Mouse (Mus musculus) liver, embryonic 14.5 days (tissue): Measurements from ENCODE around the gene Gga1. TPM values are rescaled to one million over a fixed set of nuclear protein-coding genes. Genes with fewer than 3 reads are reported as not detected.

Source experiments
- ATAC-seq: fragments of 200-750 bp; cut with Nextera tagmentation; 2 replicates; pipeline ENCODE4 v1.8.0; 2017; ENCODE audit warnings: moderate number of reproducible peaks, mild to moderate bottlenecking, moderate library complexity; ENCODE audit not compliant: insufficient read depth
- DNase-seq, 3 experiments: peaks; one replicate each; pipeline ENCODE4 v3.0.0-alpha.2; 2012 to 2013; ENCODE audit warnings: low read depth in 3 of 3, low spot score in 3 of 3
- H3K27ac ChIP-seq: fragments of 300-500 bp; sonication (generic); 2 replicates; pipeline ENCODE4 v1.5.1; 2014; ENCODE audit warnings: moderate library complexity, mild to moderate bottlenecking, control low read depth, inconsistent platforms
- H3K27me3 ChIP-seq: fragments of 300-500 bp; sonication (generic); 2 replicates; pipeline ENCODE4 v1.6.1; 2014; ENCODE audit warnings: mild to moderate bottlenecking, low read length, moderate library complexity; ENCODE audit not compliant: control insufficient read depth, insufficient read depth
- H3K36me3 ChIP-seq: fragments of 300-500 bp; sonication (generic); replicated peaks from 2 replicates; pipeline ENCODE4 v1.6.1; 2014; ENCODE audit warnings: low read depth; ENCODE audit not compliant: control insufficient read depth, insufficient read depth
- H3K4me1 ChIP-seq, 2 experiments: fragments of 200-500 bp in 1 of 2; fragments of 300-500 bp in 1 of 2; sonication (generic) in 1 of 2; replicated peaks; 2 replicates each; pipeline ENCODE4 v1.6.1; 2012 to 2014; ENCODE audit warnings: antibody characterized with exemption in 1 of 2, inconsistent platforms in 1 of 2, low read length in 1 of 2; ENCODE audit not compliant: control insufficient read depth in 2 of 2, insufficient read depth in 2 of 2
- H3K4me2 ChIP-seq: fragments of 300-500 bp; sonication (generic); 2 replicates; pipeline ENCODE4 v1.6.1; 2014; ENCODE audit warnings: low read depth, mild to moderate bottlenecking, control low read depth, moderate library complexity
- H3K4me3 ChIP-seq, 2 experiments: fragments of 200-500 bp in 1 of 2; fragments of 300-500 bp in 1 of 2; sonication (generic) in 1 of 2; 2 replicates each; pipeline ENCODE4 v1.5.1; 2012 to 2014; ENCODE audit warnings: low read depth in 2 of 2, low read length in 2 of 2, mild to moderate bottlenecking in 2 of 2, control low read depth in 1 of 2, inconsistent platforms in 1 of 2, moderate library complexity in 1 of 2; ENCODE audit not compliant: insufficient read depth in 1 of 2
- H3K9ac ChIP-seq: fragments of 300-500 bp; sonication (generic); replicated peaks from 2 replicates; pipeline ENCODE4 v1.6.1; 2014; ENCODE audit warnings: mild to moderate bottlenecking, control low read depth, moderate library complexity
- H3K9me3 ChIP-seq: fragments of 300-500 bp; sonication (generic); 2 replicates; pipeline ENCODE4 v1.6.1; 2016; ENCODE audit warnings: low read length, mixed read lengths; ENCODE audit not compliant: control insufficient read depth
- CTCF ChIP-seq: IDR thresholded peaks from 2 replicates; pipeline ENCODE4 v1.5.1; 2016; ENCODE audit warnings: antibody characterized with exemption, low read depth, control low read depth
- EP300 ChIP-seq: IDR thresholded peaks from 2 replicates; pipeline ENCODE4 v1.6.1; 2016; ENCODE audit warnings: antibody characterized with exemption, low read depth
- WGBS: fragments of 180-500 bp; shearing (Covaris S2); extraction: QIAGEN DNeasy Blood & Tissue Kit; methylation state at CpG from one replicate; pipeline ENCODE4 v1.1.7; 2014; ENCODE audit not compliant: insufficient replicate concordance; 5-methylcytosine and 5-hydroxymethylcytosine counted together
- polyA plus RNA-seq, 2 experiments: library from polyadenylated mRNA; depleted of rRNA in 1 of 2; stranded (reverse) in 1 of 2; unstranded in 1 of 2; fragments of >200 nt; fragmentation: Nextera tagmentation in 1 of 2; extraction: Ambion mirVana in 1 of 2; gene quantifications; 2 replicates each; pipeline versions ENCODE4 v1.2.1 to v1.2.3; 2012 to 2014

The Gga1 gene
- polyA plus RNA-seq, 2 experiments = 13.6 to 16.6 TPM

DNA sequence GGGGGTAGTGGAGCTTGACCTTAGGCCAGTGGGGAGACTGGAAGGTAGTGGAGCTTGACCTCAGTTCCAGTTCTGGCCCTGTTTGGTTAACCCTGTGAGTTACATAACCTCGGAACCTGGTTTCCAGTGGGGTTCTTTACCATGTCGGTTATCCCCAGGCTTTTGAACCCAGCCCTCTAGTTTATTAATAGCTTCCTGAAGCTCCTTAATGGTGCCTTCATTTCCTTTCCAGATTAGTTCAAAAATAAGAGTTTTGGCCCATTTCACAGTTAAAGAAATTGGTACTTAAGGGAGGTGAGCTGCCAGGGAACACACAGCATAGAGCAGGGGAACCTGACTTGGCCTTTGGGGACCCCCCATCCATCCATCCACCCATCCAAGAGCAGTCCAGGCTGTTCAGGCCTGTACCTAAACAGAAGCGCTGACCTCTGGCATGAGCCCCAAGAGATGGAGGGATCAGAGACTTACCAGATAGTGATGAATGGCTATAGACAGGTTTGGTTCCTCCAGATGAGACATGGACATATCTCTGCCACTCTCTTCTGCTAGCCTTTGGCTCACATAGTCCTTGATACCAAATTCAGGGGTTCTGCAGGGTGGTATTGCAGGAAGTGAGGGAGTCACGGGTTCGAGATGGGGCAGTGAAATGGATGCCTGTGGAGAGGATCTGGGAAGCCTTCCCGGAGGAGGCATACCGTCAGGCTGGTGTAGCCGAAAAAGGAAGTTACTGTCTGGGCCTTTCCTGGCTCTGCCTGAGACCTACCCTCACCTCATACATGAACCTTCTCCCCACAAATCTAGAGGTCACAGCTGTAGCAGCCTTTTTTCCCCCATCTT, 38.1 kb downstream of the Gga1 start:
- Histone ChIP-seq H3K9ac (peak overlapping the region; percentile 56; the same call in 1 of the 2 replicates), H3K27me3 (no peaks in the 10 kb centered on the region), H3K4me1 (peaks cover 6 to 19% of the 10 kb centered on the region in 2 experiments; a peak in 3 of 4 replicates), H3K36me3 (peaks cover 2% of the 10 kb centered on the region; the same call in 1 of the 2 replicates), H3K9me3 (no peaks in the 10 kb centered on the region), H3K4me3 (peak overlapping the region; percentile 44 to 61), H3K4me2 (peak overlapping the region; percentile 90), H3K27ac (no peak overlapping the region)
- no peak for ATAC-seq
- no peak for DNase-seq
- no peak for TF ChIP-seq CTCF
- TF ChIP-seq EP300 = no peak
- whole genome bisulfite sequencing = 42% methylated on average over 8 of the region's 8 CpGs

DNA sequence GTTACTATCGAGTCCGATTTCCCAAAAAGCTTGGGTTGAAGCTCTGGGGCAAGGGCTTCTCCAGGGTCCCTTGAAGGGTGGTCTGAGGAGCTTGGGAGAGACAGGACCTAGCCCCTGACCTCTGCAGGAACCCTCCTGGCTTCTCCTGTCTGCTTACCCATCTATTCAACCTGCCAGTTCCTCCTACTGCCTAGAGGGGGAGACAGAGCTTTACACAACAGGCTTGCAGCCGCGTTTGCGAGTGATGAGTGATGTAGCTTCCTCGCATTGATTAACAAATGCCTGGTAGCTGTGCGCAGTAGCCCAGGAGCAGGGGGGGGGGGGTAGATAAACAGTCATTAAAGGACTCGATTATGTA, 38.6 kb downstream of the Gga1 start:
- ATAC-seq (peak; percentile 16; the same call in 1 of the 2 replicates), DNase-seq (peak; percentile 68 to 71 (median 68))
- Histone ChIP-seq H3K36me3 (peaks cover 2% of the 10 kb centered on the region; the same call in 1 of the 2 replicates), H3K4me2 (peak overlapping the region; percentile 90), H3K27me3 (no peaks in the 10 kb centered on the region), H3K27ac (no peak overlapping the region), H3K4me3 (peak overlapping the region in 1 of 2 experiments; percentile 61; a peak in 2 of 4 replicates), H3K9me3 (no peaks in the 10 kb centered on the region), H3K4me1 (peaks cover 6 to 19% of the 10 kb centered on the region in 2 experiments; a peak in 3 of 4 replicates), H3K9ac (no peak overlapping the region)
- 4% methylated on average over 8 of the region's 8 CpGs for WGBS
- TF ChIP-seq CTCF (peak; percentile 98), EP300 (no peak)

DNA sequence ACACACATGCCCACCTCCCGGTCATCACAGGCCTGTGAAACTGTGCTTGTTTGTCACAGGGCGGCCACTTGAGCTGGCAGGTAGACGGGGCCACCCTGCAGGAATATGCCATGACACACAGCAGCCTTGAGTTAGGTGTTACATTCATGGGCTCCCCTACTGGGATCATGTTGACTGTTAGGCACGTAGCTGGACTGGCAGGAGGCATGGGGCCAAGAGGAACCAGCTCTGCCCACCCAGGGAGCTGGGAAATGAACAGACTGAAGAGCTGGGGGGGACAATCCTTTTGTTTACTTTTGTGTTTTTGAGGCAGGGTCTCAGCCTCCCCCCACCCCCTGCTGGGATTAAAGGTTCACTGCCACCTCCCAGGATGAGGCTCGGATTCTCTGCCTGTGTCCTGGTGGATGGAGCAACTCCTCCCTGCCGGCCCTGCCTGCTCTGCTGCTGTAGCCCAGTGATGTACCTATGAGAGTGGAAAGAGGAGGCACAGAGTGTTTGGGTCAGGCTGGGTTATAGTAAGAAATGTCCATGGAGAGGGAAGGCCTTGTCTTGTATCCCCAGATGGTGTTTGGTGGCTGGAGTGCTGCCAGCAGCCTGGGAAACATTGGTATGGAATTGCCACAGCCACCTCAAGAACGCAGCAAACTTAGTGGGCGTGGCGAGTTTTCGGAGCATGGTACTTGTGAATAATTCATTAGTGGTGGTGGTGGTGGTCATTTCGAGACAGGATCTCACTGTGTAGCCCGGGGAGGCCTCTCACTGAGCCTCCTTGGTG, 39.2 kb downstream of the Gga1 start:
- WGBS = 82% methylated on average over 12 of the region's 12 CpGs
- Histone ChIP-seq H3K4me3 (peak overlapping the region in 1 of 2 experiments; percentile 61; a peak in 1 of 4 replicates), H3K9ac (no peak overlapping the region), H3K4me2 (peak overlapping the region; percentile 90), H3K9me3 (no peaks in the 10 kb centered on the region), H3K36me3 (peaks cover 2% of the 10 kb centered on the region; the same call in 1 of the 2 replicates), H3K4me1 (peaks cover 7 to 19% of the 10 kb centered on the region in 2 experiments; a peak in 3 of 4 replicates), H3K27me3 (no peaks in the 10 kb centered on the region), H3K27ac (no peak overlapping the region)
- no peak for DNase-seq
- no peak for ATAC-seq
- TF ChIP-seq CTCF = no peak
- no peak for TF ChIP-seq EP300

DNA sequence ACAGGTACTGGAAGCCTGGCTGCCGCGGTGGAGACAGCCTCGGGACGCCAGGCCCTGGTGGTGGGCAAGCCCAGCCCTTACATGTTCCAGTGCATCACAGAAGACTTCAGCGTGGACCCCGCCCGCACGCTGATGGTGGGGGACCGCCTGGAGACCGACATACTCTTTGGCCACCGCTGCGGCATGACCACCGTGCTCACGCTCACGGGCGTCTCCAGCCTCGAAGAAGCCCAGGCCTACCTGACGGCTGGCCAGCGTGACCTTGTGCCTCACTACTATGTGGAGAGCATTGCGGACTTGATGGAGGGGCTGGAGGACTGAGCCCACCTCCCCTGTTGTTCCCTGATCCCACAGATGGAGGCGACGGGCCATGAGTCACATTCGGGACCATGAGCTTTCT, 41.1 kb downstream of the Gga1 start:
- peaks cover 24 to 37% of the 10 kb centered on the region in 2 experiments for H3K4me1 ChIP-seq

DNA sequence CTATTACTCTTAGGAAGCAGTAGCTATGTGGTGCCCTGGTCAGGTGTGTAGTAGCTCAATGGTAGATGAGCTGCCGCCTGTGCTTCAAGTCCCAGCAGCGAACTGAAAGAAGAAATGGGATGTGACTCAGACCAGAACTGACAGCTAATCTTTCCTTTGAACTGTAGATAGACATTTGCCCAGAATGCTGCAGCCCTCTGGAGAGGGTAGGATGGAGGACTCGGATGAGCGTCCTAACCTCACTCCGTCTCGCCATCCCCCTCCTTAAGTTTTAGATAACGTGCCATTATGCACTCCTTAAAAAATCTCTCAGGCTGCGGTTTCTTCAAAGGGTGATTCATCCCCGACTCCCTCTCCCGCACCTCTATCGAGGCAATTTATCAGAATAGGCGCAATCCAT, 42.9 kb downstream of the Gga1 start:
- WGBS = 72% methylated on average over 12 of the region's 12 CpGs
- Histone ChIP-seq H3K4me3 (no peak overlapping the region), H3K9ac (no peak overlapping the region), H3K27me3 (no peaks in the 10 kb centered on the region), H3K4me2 (no peak overlapping the region), H3K9me3 (no peaks in the 10 kb centered on the region), H3K4me1 (peaks cover 35 to 48% of the 10 kb centered on the region in 2 experiments), H3K36me3 (peaks cover 2% of the 10 kb centered on the region; the same call in 1 of the 2 replicates), H3K27ac (no peak overlapping the region)
- ATAC-seq = no peak
- no peak for TF ChIP-seq EP300
- no peak for TF ChIP-seq CTCF
- no peak for DNase-seq

More for the DNA sequence above, 41.1 kb downstream of the Gga1 start:
- 89% methylated on average over 23 of the region's 23 CpGs for WGBS
- no peak overlapping the region for H3K9ac ChIP-seq
- ATAC-seq (no peak), DNase-seq (no peak)
- H3K27ac ChIP-seq = no peak overlapping the region
- no peak overlapping the region for H3K4me2 ChIP-seq
- H3K9me3 ChIP-seq = no peaks in the 10 kb centered on the region
- no peaks in the 10 kb centered on the region for H3K27me3 ChIP-seq
- TF ChIP-seq EP300 (no peak), CTCF (no peak)
- H3K4me3 ChIP-seq = no peak overlapping the region
- H3K36me3 ChIP-seq = peaks cover 2% of the 10 kb centered on the region; the same call in 1 of the 2 replicates
